Mouse (Mus musculus): Measurements from ENCODE around the gene Kcnt2. TPM values are rescaled to one million over a fixed set of nuclear protein-coding genes. Genes with fewer than 3 reads are reported as not detected.

Kcnt2 gene
- total and polyA plus RNA-seq, 2 experiments from 2014 or later: 2.8 to 9.5 TPM

- 82% methylated on average over 3 of the region's 3 CpGs for WGBS
- H3K4me3 ChIP-seq (ENCODE audit: low read depth, low read length): no peak overlapping the region
- DNase-seq (ENCODE audit: low spot score): no peak
- TF ChIP-seq CTCF (IDR thresholded peaks at IDR 0.05): no peak
- no peaks in the 10 kb centered on the region for H3K4me1 ChIP-seq (ENCODE audit: insufficient read depth, low read length)
- no peaks in the 10 kb centered on the region for H3K36me3 ChIP-seq (ENCODE audit: insufficient read depth, low read length)
- H3K4me2 ChIP-seq (ENCODE audit: low read depth, low read length, poor library complexity, severe bottlenecking): no peak overlapping the region
- no peak overlapping the region for H3K9ac ChIP-seq (replicated peaks; ENCODE audit: low read length, poor library complexity, severe bottlenecking)
- ATAC-seq (ENCODE audit: low FRiP score): no peak
- H3K27me3 ChIP-seq (ENCODE audit: insufficient read depth, low read length): no peaks in the 10 kb centered on the region
- H3K27ac ChIP-seq (ENCODE audit: low read depth, low read length): no peak overlapping the region
- no peaks in the 10 kb centered on the region for H3K9me3 ChIP-seq (ENCODE audit: low read length)
These were observed 87.7 kb downstream of the Kcnt2 start for GRCm38 (mm10) chr1:140333702-140334101.

GRCm38 (mm10) chr1:140338417-140338816 lies 92.5 kb downstream of the Kcnt2 start:
- ATAC-seq (ENCODE audit: low FRiP score) (no peak), DNase-seq (ENCODE audit: low spot score) (no peak)
- no peak for TF ChIP-seq CTCF (IDR thresholded peaks at IDR 0.05)
- H3K4me3 ChIP-seq (ENCODE audit: low read depth, low read length): no peak overlapping the region
- H3K4me2 ChIP-seq (ENCODE audit: low read depth, low read length, poor library complexity, severe bottlenecking): no peak overlapping the region
- H3K9me3 ChIP-seq (ENCODE audit: low read length): no peaks in the 10 kb centered on the region
- no peak overlapping the region for H3K9ac ChIP-seq (replicated peaks; ENCODE audit: low read length, poor library complexity, severe bottlenecking)
- no peaks in the 10 kb centered on the region for H3K4me1 ChIP-seq (ENCODE audit: insufficient read depth, low read length)
- H3K27ac ChIP-seq (ENCODE audit: low read depth, low read length): no peak overlapping the region
- H3K27me3 ChIP-seq (ENCODE audit: insufficient read depth, low read length): no peaks in the 10 kb centered on the region
- H3K36me3 ChIP-seq (ENCODE audit: insufficient read depth, low read length): no peaks in the 10 kb centered on the region

GRCm38 (mm10) chr1:140339368-140339767 lies 93.4 kb downstream of the Kcnt2 start:
- DNase-seq (ENCODE audit: low spot score) (no peak), ATAC-seq (ENCODE audit: low FRiP score) (no peak)
- Histone ChIP-seq H3K27me3 (ENCODE audit: insufficient read depth, low read length) (no peaks in the 10 kb centered on the region), H3K36me3 (ENCODE audit: insufficient read depth, low read length) (no peaks in the 10 kb centered on the region), H3K4me2 (ENCODE audit: low read depth, low read length, poor library complexity, severe bottlenecking) (no peak overlapping the region), H3K9me3 (ENCODE audit: low read length) (no peaks in the 10 kb centered on the region), H3K27ac (ENCODE audit: low read depth, low read length) (no peak overlapping the region), H3K4me1 (ENCODE audit: insufficient read depth, low read length) (no peaks in the 10 kb centered on the region), H3K9ac (replicated peaks; ENCODE audit: low read length, poor library complexity, severe bottlenecking) (no peak overlapping the region), H3K4me3 (ENCODE audit: low read depth, low read length) (no peak overlapping the region)
- WGBS: 74% methylated on average over 4 of the region's 4 CpGs
- TF ChIP-seq CTCF (IDR thresholded peaks at IDR 0.05): no peak

- no peak overlapping the region for H3K4me2 ChIP-seq (ENCODE audit: low read depth, low read length, poor library complexity, severe bottlenecking)
- 32% methylated on average over 2 of the region's 2 CpGs for WGBS
- no peak overlapping the region for H3K9ac ChIP-seq (replicated peaks; ENCODE audit: low read length, poor library complexity, severe bottlenecking)
- DNase-seq (ENCODE audit: low spot score) (no peak), ATAC-seq (ENCODE audit: low FRiP score) (no peak)
- H3K4me3 ChIP-seq (ENCODE audit: low read depth, low read length): no peak overlapping the region
- H3K9me3 ChIP-seq (ENCODE audit: low read length): no peaks in the 10 kb centered on the region
- no peaks in the 10 kb centered on the region for H3K4me1 ChIP-seq (ENCODE audit: insufficient read depth, low read length)
- no peak for TF ChIP-seq CTCF (IDR thresholded peaks at IDR 0.05)
- H3K27ac ChIP-seq (ENCODE audit: low read depth, low read length): no peak overlapping the region
- no peaks in the 10 kb centered on the region for H3K36me3 ChIP-seq (ENCODE audit: insufficient read depth, low read length)
- H3K27me3 ChIP-seq (ENCODE audit: insufficient read depth, low read length): no peaks in the 10 kb centered on the region
These were observed 118.8 kb downstream of the Kcnt2 start for GRCm38 (mm10) chr1:140364787-140365186.

- no peak for DNase-seq (ENCODE audit: low spot score)
- 78% methylated on average over 1 of the region's 1 CpGs for WGBS
- no peak for ATAC-seq (ENCODE audit: low FRiP score)
These were observed 127.6 kb downstream of the Kcnt2 start for GRCm38 (mm10) chr1:140373532-140373931.

GRCm38 (mm10) chr1:140378791-140379190 lies 132.8 kb downstream of the Kcnt2 start:
- Histone ChIP-seq H3K27me3 (ENCODE audit: insufficient read depth, low read length) (no peaks in the 10 kb centered on the region), H3K36me3 (ENCODE audit: insufficient read depth, low read length) (no peaks in the 10 kb centered on the region), H3K27ac (ENCODE audit: low read depth, low read length) (no peak overlapping the region), H3K9me3 (ENCODE audit: low read length) (no peaks in the 10 kb centered on the region; the same call in 1 of the 2 replicates), H3K9ac (replicated peaks; ENCODE audit: low read length, poor library complexity, severe bottlenecking) (no peak overlapping the region), H3K4me2 (ENCODE audit: low read depth, low read length, poor library complexity, severe bottlenecking) (no peak overlapping the region), H3K4me3 (ENCODE audit: low read depth, low read length) (no peak overlapping the region), H3K4me1 (ENCODE audit: insufficient read depth, low read length) (no peaks in the 10 kb centered on the region)
- WGBS: 77% methylated on average over 2 of the region's 2 CpGs
- no peak for TF ChIP-seq CTCF (IDR thresholded peaks at IDR 0.05)
- DNase-seq (ENCODE audit: low spot score) (no peak), ATAC-seq (ENCODE audit: low FRiP score) (no peak)

More at GRCm38 (mm10) chr1:140373532-140373931, 127.6 kb downstream of the Kcnt2 start:
- H3K36me3 ChIP-seq (ENCODE audit: insufficient read depth, low read length): no peaks in the 10 kb centered on the region
- H3K27me3 ChIP-seq (ENCODE audit: insufficient read depth, low read length): no peaks in the 10 kb centered on the region
- H3K4me2 ChIP-seq (ENCODE audit: low read depth, low read length, poor library complexity, severe bottlenecking): no peak overlapping the region
- no peak overlapping the region for H3K4me3 ChIP-seq (ENCODE audit: low read depth, low read length)
- H3K27ac ChIP-seq (ENCODE audit: low read depth, low read length): no peak overlapping the region
- no peak overlapping the region for H3K9ac ChIP-seq (replicated peaks; ENCODE audit: low read length, poor library complexity, severe bottlenecking)
- TF ChIP-seq CTCF (IDR thresholded peaks at IDR 0.05): no peak
- no peaks in the 10 kb centered on the region; the same call in 1 of the 2 replicates for H3K9me3 ChIP-seq (ENCODE audit: low read length)
- no peaks in the 10 kb centered on the region for H3K4me1 ChIP-seq (ENCODE audit: insufficient read depth, low read length)

Data from midbrain, postnatal 0 days (tissue).